Mouse (Mus musculus) hindbrain, embryonic 15.5 days (tissue): ENCODE measurements at regions not wholly inside any gene's neighbourhood (a gene's known extent, or its start where the extent isn't known, plus 50 kb on each side); places are given as distances from the start of the nearest gene placed in this dataset.

ENCODE experiments used
- ATAC-seq: fragments of 200-750 bp; cut with Nextera tagmentation; 2 replicates; pipeline ENCODE4 v1.8.0; 2017; ENCODE audit warnings: low read depth, moderate number of reproducible peaks, moderate TSS enrichment; ENCODE audit not compliant: low FRiP score
- H3K27ac ChIP-seq: fragments of 300-500 bp; sonication (generic); replicated peaks from 2 replicates; pipeline ENCODE4 v1.5.1; 2015; ENCODE audit warnings: mild to moderate bottlenecking, inconsistent platforms
- H3K27me3 ChIP-seq: fragments of 300-500 bp; sonication (generic); 2 replicates; pipeline ENCODE4 v1.6.1; 2015; ENCODE audit warnings: control low read depth, inconsistent platforms
- H3K36me3 ChIP-seq: fragments of 300-500 bp; sonication (generic); 2 replicates; pipeline ENCODE4 v1.6.1; 2015; ENCODE audit warnings: control low read depth, inconsistent platforms
- H3K4me1 ChIP-seq: fragments of 300-500 bp; sonication (generic); replicated peaks from 2 replicates; pipeline ENCODE4 v1.6.1; 2015; ENCODE audit warnings: control low read depth, inconsistent platforms
- H3K4me2 ChIP-seq: fragments of 300-500 bp; sonication (generic); 2 replicates; pipeline ENCODE4 v1.6.1; 2015; ENCODE audit warnings: moderate library complexity, mild to moderate bottlenecking, inconsistent platforms
- H3K4me3 ChIP-seq: fragments of 300-500 bp; sonication (generic); 2 replicates; pipeline ENCODE4 v1.5.1; 2015; ENCODE audit warnings: mild to moderate bottlenecking, inconsistent platforms
- H3K9ac ChIP-seq: fragments of 300-500 bp; sonication (generic); 2 replicates; pipeline ENCODE4 v1.6.1; 2015; ENCODE audit warnings: inconsistent platforms
- H3K9me3 ChIP-seq: fragments of 300-500 bp; sonication (generic); 2 replicates; pipeline ENCODE4 v1.6.1; 2016; ENCODE audit warnings: control low read depth, inconsistent platforms
- WGBS: fragments of 180-500 bp; shearing (Covaris S2); methylation state at CpG from one replicate; pipeline ENCODE4 v1.1.7; 2015; 5-methylcytosine and 5-hydroxymethylcytosine counted together

GRCm38 (mm10) chr13:60337383-60337782, 160.2 kb upstream of the Gas1 start:
- no peak for ATAC-seq
- Histone ChIP-seq H3K36me3 (no peaks in the 10 kb centered on the region), H3K27me3 (no peaks in the 10 kb centered on the region), H3K4me3 (no peak overlapping the region), H3K4me1 (no peaks in the 10 kb centered on the region), H3K4me2 (no peak overlapping the region), H3K9me3 (no peaks in the 10 kb centered on the region), H3K9ac (no peak overlapping the region), H3K27ac (no peak overlapping the region)
- WGBS = 58% methylated on average over 2 of the region's 2 CpGs

DNA sequence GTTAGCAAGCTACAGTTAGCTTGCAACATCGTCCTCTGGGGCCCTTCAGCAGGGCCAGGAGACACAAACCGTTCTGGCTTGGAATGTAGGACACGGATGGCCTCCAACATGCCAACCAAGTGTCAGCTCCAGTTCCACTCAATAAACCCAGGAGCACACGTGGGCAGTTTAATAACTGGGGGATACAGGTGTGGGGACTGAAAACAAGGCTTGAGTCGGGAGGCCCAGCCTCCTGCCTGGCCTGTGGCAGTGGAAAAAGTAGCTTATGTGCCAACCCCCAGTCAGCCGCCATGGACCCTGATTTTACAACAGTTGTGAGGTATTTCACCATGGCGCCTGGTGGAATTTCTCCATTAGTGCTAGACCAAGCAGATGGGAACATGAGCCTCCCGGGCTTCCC, 160.9 kb upstream of the Gas1 start:
- no peak overlapping the region for H3K9ac ChIP-seq
- H3K4me2 ChIP-seq = no peak overlapping the region
- no peaks in the 10 kb centered on the region for H3K9me3 ChIP-seq
- H3K36me3 ChIP-seq = no peaks in the 10 kb centered on the region
- no peaks in the 10 kb centered on the region for H3K27me3 ChIP-seq
- H3K4me3 ChIP-seq = no peak overlapping the region
- no peak for ATAC-seq
- H3K27ac ChIP-seq = no peak overlapping the region
- H3K4me1 ChIP-seq = no peaks in the 10 kb centered on the region
- WGBS = 86% methylated on average over 8 of the region's 8 CpGs

DNA sequence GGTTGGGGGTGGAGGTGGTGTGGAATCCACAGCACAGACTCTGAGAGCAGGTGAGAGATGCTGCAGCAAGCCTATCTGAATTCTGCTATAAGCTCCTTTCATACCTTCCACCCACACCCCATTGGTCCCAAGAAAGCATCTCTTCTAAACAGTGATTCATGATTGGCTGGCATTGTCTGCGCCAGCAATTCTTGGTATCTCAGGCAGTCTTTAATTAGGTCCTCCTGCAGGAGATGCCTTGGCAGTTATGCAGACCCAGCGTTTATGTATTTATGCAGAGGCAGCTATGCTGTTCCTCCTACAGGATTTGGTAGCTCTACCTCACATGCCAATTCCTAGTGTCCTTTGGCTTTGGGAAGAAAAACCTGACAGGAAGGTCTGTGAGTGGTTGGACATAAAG, 162.9 kb upstream of the Gas1 start:
- H3K27me3 ChIP-seq = no peaks in the 10 kb centered on the region
- no peak overlapping the region for H3K9ac ChIP-seq
- no peak overlapping the region for H3K4me3 ChIP-seq
- no peak overlapping the region for H3K4me2 ChIP-seq
- no peaks in the 10 kb centered on the region for H3K36me3 ChIP-seq
- no peak overlapping the region for H3K27ac ChIP-seq
- no peak for ATAC-seq
- WGBS = 76% methylated on average over 2 of the region's 2 CpGs
- H3K9me3 ChIP-seq = no peaks in the 10 kb centered on the region
- H3K4me1 ChIP-seq = no peaks in the 10 kb centered on the region

DNA sequence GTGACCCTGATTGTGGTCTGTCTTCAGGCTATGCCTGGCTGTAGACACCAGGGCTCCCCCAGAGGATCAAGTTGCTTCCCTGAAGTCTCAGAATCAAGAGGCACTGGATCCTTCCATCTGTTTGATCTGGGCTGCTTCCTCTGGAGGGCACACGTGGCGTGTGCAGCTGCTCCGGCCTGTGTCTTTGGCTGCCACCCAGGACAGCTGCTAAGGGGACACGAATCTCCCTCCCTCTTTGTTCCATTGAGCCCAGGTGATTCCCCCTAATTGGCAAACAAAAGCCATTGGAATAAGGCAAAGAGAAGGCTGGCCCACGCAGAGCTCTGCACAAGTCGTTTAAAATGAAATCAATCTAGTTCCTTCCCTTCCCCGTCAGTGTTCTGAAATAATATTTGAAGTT, 170.7 kb upstream of the Gas1 start:
- Histone ChIP-seq H3K9ac (no peak overlapping the region), H3K36me3 (no peaks in the 10 kb centered on the region), H3K4me1 (0 out of 2 replicates have a peak, but pooled peaks cover 4% of the 10 kb centered on the region), H3K27me3 (no peaks in the 10 kb centered on the region), H3K9me3 (no peaks in the 10 kb centered on the region), H3K4me2 (no peak overlapping the region), H3K4me3 (no peak overlapping the region), H3K27ac (no peak overlapping the region)
- 24% methylated on average over 7 of the region's 7 CpGs for WGBS
- ATAC-seq = peak; percentile 42; the same call in 1 of the 2 replicates

- no peak overlapping the region for H3K4me3 ChIP-seq
- no peaks in the 10 kb centered on the region for H3K27me3 ChIP-seq
- ATAC-seq = no peak
- 0 out of 2 replicates have a peak, but pooled peaks cover 4% of the 10 kb centered on the region for H3K4me1 ChIP-seq
- H3K9me3 ChIP-seq = no peaks in the 10 kb centered on the region
- H3K36me3 ChIP-seq = no peaks in the 10 kb centered on the region
- no peak overlapping the region for H3K9ac ChIP-seq
- 69% methylated on average over 2 of the region's 2 CpGs for WGBS
- H3K4me2 ChIP-seq = no peak overlapping the region
- H3K27ac ChIP-seq = no peak overlapping the region
Observed at GRCm38 (mm10) chr13:60348438-60348837, 171.3 kb upstream of the Gas1 start.

GRCm38 (mm10) chr13:60355707-60356490, 178.7 kb upstream of the Gas1 start:
- H3K4me3 ChIP-seq = no peak overlapping the region
- no peak overlapping the region for H3K4me2 ChIP-seq
- 86% methylated on average over 6 of the region's 6 CpGs for WGBS
- H3K27me3 ChIP-seq = no peaks in the 10 kb centered on the region
- no peaks in the 10 kb centered on the region for H3K4me1 ChIP-seq
- no peaks in the 10 kb centered on the region for H3K9me3 ChIP-seq
- H3K27ac ChIP-seq = no peak overlapping the region
- no peak overlapping the region for H3K9ac ChIP-seq
- no peak for ATAC-seq
- H3K36me3 ChIP-seq = no peaks in the 10 kb centered on the region

DNA sequence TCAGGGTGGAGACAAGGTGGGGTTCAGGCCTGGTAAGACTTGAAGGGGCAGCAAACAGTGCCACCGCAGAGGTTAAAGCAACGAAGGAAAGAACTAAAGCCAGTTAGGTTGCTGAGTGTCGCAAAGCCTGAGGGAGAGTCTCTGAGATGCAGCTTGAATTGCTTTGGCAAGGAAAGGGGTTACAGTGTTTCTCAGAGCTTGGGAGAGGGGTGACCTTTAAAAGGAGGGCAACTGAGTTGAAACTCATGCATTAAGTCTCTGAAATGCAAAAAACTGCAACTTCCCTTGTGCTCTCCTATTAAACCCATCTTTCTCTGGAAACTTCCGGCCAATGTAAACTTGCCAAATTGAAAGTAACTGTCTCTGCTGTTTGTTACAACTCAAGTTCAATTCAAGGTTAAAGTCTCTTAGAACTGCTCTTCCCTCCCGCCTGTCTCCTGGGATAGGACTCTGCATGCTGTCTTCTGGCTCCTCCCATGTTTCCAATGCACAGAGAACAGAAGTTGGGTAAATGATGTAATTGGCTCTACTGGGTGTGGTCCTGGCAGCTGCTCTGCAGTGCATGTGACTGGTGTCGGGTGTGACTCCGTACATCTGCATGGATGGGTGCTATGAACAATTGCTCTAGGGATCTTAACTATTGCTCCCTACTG, 181.4 kb upstream of the Gas1 start:
- no peak overlapping the region for H3K9ac ChIP-seq
- H3K27me3 ChIP-seq = no peaks in the 10 kb centered on the region
- H3K9me3 ChIP-seq = no peaks in the 10 kb centered on the region
- WGBS = 85% methylated on average over 7 of the region's 7 CpGs
- no peaks in the 10 kb centered on the region for H3K36me3 ChIP-seq
- no peak overlapping the region for H3K4me2 ChIP-seq
- no peak overlapping the region for H3K27ac ChIP-seq
- no peak for ATAC-seq
- no peaks in the 10 kb centered on the region for H3K4me1 ChIP-seq
- H3K4me3 ChIP-seq = no peak overlapping the region

- 62% methylated on average over 13 of the region's 13 CpGs for WGBS
- Histone ChIP-seq H3K4me1 (no peaks in the 10 kb centered on the region; the same call in 1 of the 2 replicates), H3K36me3 (no peaks in the 10 kb centered on the region), H3K4me2 (no peak overlapping the region), H3K9me3 (no peaks in the 10 kb centered on the region), H3K27me3 (no peaks in the 10 kb centered on the region), H3K9ac (no peak overlapping the region), H3K27ac (no peak overlapping the region), H3K4me3 (no peak overlapping the region)
- peak; percentile 66; the same call in 1 of the 2 replicates for ATAC-seq
Observed at GRCm38 (mm10) chr13:60364778-60365672, 187.9 kb upstream of the Gas1 start.

DNA sequence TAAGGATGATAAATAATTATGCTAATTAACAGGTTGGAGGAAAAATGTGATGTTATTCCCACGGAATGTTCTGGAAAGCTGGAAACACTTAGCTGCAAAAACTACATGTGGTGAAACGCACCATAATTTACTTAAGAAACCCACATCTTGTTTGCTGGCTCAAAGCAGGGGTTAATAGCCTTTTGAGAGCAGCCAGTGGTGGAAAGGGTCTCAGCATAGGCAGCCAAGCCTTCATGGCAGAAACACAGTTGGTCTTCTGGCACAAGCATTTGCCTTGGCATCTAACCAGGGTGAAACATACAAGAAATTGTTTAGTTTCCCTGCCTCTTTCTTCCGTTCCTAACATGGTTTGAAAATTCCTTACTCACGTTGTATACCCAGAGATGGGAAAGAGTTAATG, 192.1 kb upstream of the Gas1 start:
- no peaks in the 10 kb centered on the region; the same call in 1 of the 2 replicates for H3K4me1 ChIP-seq
- H3K4me2 ChIP-seq = no peak overlapping the region
- no peaks in the 10 kb centered on the region for H3K27me3 ChIP-seq
- no peak overlapping the region for H3K27ac ChIP-seq
- H3K4me3 ChIP-seq = no peak overlapping the region
- WGBS = 75% methylated on average over 4 of the region's 4 CpGs
- H3K36me3 ChIP-seq = no peaks in the 10 kb centered on the region
- no peak for ATAC-seq
- H3K9ac ChIP-seq = no peak overlapping the region
- H3K9me3 ChIP-seq = no peaks in the 10 kb centered on the region

DNA sequence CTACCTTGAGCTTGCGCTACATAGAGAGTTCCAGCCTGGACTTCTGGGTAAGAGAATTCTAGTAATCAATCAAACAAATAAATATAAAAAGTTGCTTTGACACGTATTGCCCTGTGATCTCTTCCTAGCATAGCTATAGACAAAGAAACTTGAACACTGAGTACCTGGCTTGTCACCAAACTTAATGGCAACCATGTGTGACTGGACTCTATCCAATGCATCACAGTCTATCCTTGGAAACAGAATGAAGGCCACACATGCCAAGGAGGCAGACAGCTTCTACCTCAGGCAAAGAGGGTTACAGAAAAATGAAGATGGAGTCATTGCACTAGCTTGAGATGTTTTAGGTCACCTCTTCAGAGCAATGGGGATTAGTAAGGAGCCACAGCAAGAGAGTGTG, 194.5 kb upstream of the Gas1 start:
- 83% methylated on average over 2 of the region's 2 CpGs for WGBS
- no peak overlapping the region for H3K4me2 ChIP-seq
- H3K9ac ChIP-seq = no peak overlapping the region
- no peak overlapping the region for H3K27ac ChIP-seq
- no peak overlapping the region for H3K4me3 ChIP-seq
- H3K4me1 ChIP-seq = no peaks in the 10 kb centered on the region; the same call in 1 of the 2 replicates
- no peak for ATAC-seq
- H3K27me3 ChIP-seq = no peaks in the 10 kb centered on the region
- H3K9me3 ChIP-seq = no peaks in the 10 kb centered on the region
- H3K36me3 ChIP-seq = no peaks in the 10 kb centered on the region

DNA sequence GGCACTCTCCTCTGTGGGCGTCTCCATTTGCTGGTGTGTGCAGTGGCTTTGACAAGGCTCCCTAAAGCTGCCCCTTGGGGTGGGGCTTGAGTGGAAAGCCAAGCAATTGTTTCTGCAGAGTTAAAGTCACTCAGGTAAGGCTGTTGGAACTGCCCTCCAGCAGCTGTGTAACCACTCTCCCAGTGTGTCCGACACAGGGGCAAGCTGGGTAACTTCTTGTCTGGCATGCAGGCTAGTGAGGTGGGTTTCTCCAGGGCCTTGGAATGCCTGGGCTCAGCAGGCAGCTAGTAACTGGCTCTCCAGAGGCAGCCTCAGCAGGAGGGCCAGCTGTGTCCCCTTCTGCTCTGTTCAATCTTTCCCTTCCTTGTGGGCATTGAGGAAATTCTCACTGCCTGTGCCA, 199.5 kb upstream of the Gas1 start:
- H3K27ac ChIP-seq = no peak overlapping the region
- H3K36me3 ChIP-seq = no peaks in the 10 kb centered on the region
- H3K4me3 ChIP-seq = no peak overlapping the region
- H3K27me3 ChIP-seq = no peaks in the 10 kb centered on the region
- ATAC-seq = no peak
- no peak overlapping the region for H3K9ac ChIP-seq
- no peak overlapping the region for H3K4me2 ChIP-seq
- 62% methylated on average over 2 of the region's 2 CpGs for WGBS
- H3K9me3 ChIP-seq = no peaks in the 10 kb centered on the region
- H3K4me1 ChIP-seq = no peaks in the 10 kb centered on the region

DNA sequence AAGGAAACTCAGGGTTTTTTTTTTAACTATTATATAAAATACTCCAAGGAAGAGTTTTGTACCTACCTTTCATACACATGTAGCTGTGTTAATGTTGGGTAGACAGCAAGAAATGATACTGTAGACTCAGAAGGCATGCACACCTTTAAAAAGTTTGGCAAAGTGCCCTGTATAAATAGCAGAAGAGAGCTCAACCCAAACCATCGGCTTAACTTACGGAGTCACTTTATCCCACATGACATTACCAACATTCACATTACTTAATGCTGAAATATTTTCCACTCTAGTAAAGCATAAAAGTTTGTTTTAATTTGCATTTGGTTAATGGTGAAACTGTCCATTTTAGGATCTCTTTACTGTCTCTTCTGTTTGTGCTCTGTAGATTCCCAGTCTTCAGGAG, 205.7 kb upstream of the Gas1 start:
- Histone ChIP-seq H3K4me2 (no peak overlapping the region), H3K36me3 (no peaks in the 10 kb centered on the region), H3K27me3 (no peaks in the 10 kb centered on the region), H3K4me1 (no peaks in the 10 kb centered on the region), H3K9ac (no peak overlapping the region), H3K9me3 (no peaks in the 10 kb centered on the region), H3K27ac (no peak overlapping the region), H3K4me3 (no peak overlapping the region)
- 94% methylated on average over 2 of the region's 2 CpGs for WGBS
- ATAC-seq = no peak
